Mouse (Mus musculus): ENCODE measurements at regions not wholly inside any gene's neighbourhood (a gene's known extent, or its start where the extent isn't known, plus 50 kb on each side); places are given as distances from the start of the nearest gene placed in this dataset.
A peak's percentile ranks its signal among the peaks of the same experiment; 100 is the strongest.

- H3K9ac ChIP-seq (replicated peaks; ENCODE audit: low read depth), result no peak overlapping the region
- no peaks in the 10 kb centered on the region for H3K4me1 ChIP-seq (ENCODE audit: insufficient read depth, low read depth, low read length)
- H3K4me3 ChIP-seq (ENCODE audit: low read depth, low read length), result no peak overlapping the region
- 42% methylated on average over 9 of the region's 9 CpGs for WGBS
- TF ChIP-seq EP300 (IDR thresholded peaks at IDR 0.05) (no peak), CTCF (IDR thresholded peaks at IDR 0.05) (no peak)
- H3K36me3 ChIP-seq (ENCODE audit: insufficient read depth, low read length), result no peaks in the 10 kb centered on the region
- H3K27me3 ChIP-seq (replicated peaks; ENCODE audit: insufficient read depth, low read length), result no peaks in the 10 kb centered on the region
- DNase-seq (ENCODE audit: low spot score), result no peak
- no peaks in the 10 kb centered on the region for H3K9me3 ChIP-seq (ENCODE audit: low read length)
- H3K27ac ChIP-seq (ENCODE audit: low read length), result no peak overlapping the region
- no peak for ATAC-seq
- H3K4me2 ChIP-seq (replicated peaks; ENCODE audit: low read depth, low read length), result no peak overlapping the region
Measured at GRCm38 (mm10) chr14:98873446-98873845, 120.7 kb downstream of the Rpl36a-ps1 start.

GRCm38 (mm10) chr14:98869888-98870287 lies 124.2 kb downstream of the Rpl36a-ps1 start:
- Histone ChIP-seq H3K9me3 (ENCODE audit: low read length) (no peaks in the 10 kb centered on the region), H3K4me2 (replicated peaks; ENCODE audit: low read depth, low read length) (no peak overlapping the region), H3K4me3 (ENCODE audit: low read depth, low read length) (no peak overlapping the region), H3K27me3 (replicated peaks; ENCODE audit: insufficient read depth, low read length) (no peaks in the 10 kb centered on the region), H3K9ac (replicated peaks; ENCODE audit: low read depth) (no peak overlapping the region), H3K27ac (ENCODE audit: low read length) (no peak overlapping the region), H3K4me1 (ENCODE audit: insufficient read depth, low read depth, low read length) (no peaks in the 10 kb centered on the region), H3K36me3 (ENCODE audit: insufficient read depth, low read length) (no peaks in the 10 kb centered on the region)
- no peak for ATAC-seq
- DNase-seq (ENCODE audit: low spot score), result no peak
- WGBS, result 51% methylated on average over 6 of the region's 6 CpGs
- TF ChIP-seq CTCF (IDR thresholded peaks at IDR 0.05), result no peak
- TF ChIP-seq EP300 (IDR thresholded peaks at IDR 0.05), result no peak

GRCm38 (mm10) chr14:98866880-98867279 lies 127.2 kb downstream of the Rpl36a-ps1 start:
- Histone ChIP-seq H3K4me2 (replicated peaks; ENCODE audit: low read depth, low read length) (no peak overlapping the region), H3K36me3 (ENCODE audit: insufficient read depth, low read length) (no peaks in the 10 kb centered on the region), H3K4me3 (ENCODE audit: low read depth, low read length) (no peak overlapping the region), H3K27ac (ENCODE audit: low read length) (no peak overlapping the region), H3K9me3 (ENCODE audit: low read length) (no peaks in the 10 kb centered on the region), H3K4me1 (ENCODE audit: insufficient read depth, low read depth, low read length) (peaks cover 3% of the 10 kb centered on the region; the same call in 1 of the 2 replicates), H3K9ac (replicated peaks; ENCODE audit: low read depth) (no peak overlapping the region), H3K27me3 (replicated peaks; ENCODE audit: insufficient read depth, low read length) (no peaks in the 10 kb centered on the region)
- TF ChIP-seq CTCF (IDR thresholded peaks at IDR 0.05) (no peak), EP300 (IDR thresholded peaks at IDR 0.05) (no peak)
- DNase-seq (ENCODE audit: low spot score), result no peak
- ATAC-seq, result no peak

GRCm38 (mm10) chr14:98864001-98864400 lies 130.1 kb downstream of the Rpl36a-ps1 start:
- Histone ChIP-seq H3K9ac (replicated peaks; ENCODE audit: low read depth) (no peak overlapping the region), H3K36me3 (ENCODE audit: insufficient read depth, low read length) (no peaks in the 10 kb centered on the region), H3K9me3 (ENCODE audit: low read length) (no peaks in the 10 kb centered on the region), H3K27me3 (replicated peaks; ENCODE audit: insufficient read depth, low read length) (no peaks in the 10 kb centered on the region), H3K4me1 (ENCODE audit: insufficient read depth, low read depth, low read length) (peaks cover 3% of the 10 kb centered on the region; the same call in 1 of the 2 replicates), H3K27ac (ENCODE audit: low read length) (no peak overlapping the region), H3K4me3 (ENCODE audit: low read depth, low read length) (no peak overlapping the region), H3K4me2 (replicated peaks; ENCODE audit: low read depth, low read length) (peak overlapping the region; percentile 34; the same call in 1 of the 2 replicates)
- DNase-seq (ENCODE audit: low spot score) (no peak), ATAC-seq (no peak)
- 54% methylated on average over 6 of the region's 6 CpGs for WGBS
- TF ChIP-seq EP300 (IDR thresholded peaks at IDR 0.05) (no peak), CTCF (IDR thresholded peaks at IDR 0.05) (no peak)

- Histone ChIP-seq H3K4me3 (ENCODE audit: low read depth, low read length) (no peak overlapping the region), H3K9ac (replicated peaks; ENCODE audit: low read depth) (no peak overlapping the region), H3K4me1 (ENCODE audit: insufficient read depth, low read depth, low read length) (peaks cover 3% of the 10 kb centered on the region; the same call in 1 of the 2 replicates), H3K36me3 (ENCODE audit: insufficient read depth, low read length) (no peaks in the 10 kb centered on the region), H3K27ac (ENCODE audit: low read length) (no peak overlapping the region), H3K9me3 (ENCODE audit: low read length) (no peaks in the 10 kb centered on the region), H3K27me3 (replicated peaks; ENCODE audit: insufficient read depth, low read length) (no peaks in the 10 kb centered on the region), H3K4me2 (replicated peaks; ENCODE audit: low read depth, low read length) (peak overlapping the region; percentile 34; the same call in 1 of the 2 replicates)
- ATAC-seq (no peak), DNase-seq (ENCODE audit: low spot score) (peak; percentile 11)
- TF ChIP-seq EP300 (IDR thresholded peaks at IDR 0.05), result no peak
- no peak for TF ChIP-seq CTCF (IDR thresholded peaks at IDR 0.05)
- 43% methylated on average over 11 of the region's 11 CpGs for WGBS
Measured at GRCm38 (mm10) chr14:98863598-98863997, 130.5 kb downstream of the Rpl36a-ps1 start.

- TF ChIP-seq EP300 (IDR thresholded peaks at IDR 0.05) (no peak), CTCF (IDR thresholded peaks at IDR 0.05) (no peak)
- Histone ChIP-seq H3K4me2 (replicated peaks; ENCODE audit: low read depth, low read length) (no peak overlapping the region), H3K9me3 (ENCODE audit: low read length) (no peaks in the 10 kb centered on the region), H3K4me3 (ENCODE audit: low read depth, low read length) (no peak overlapping the region), H3K27me3 (replicated peaks; ENCODE audit: insufficient read depth, low read length) (no peaks in the 10 kb centered on the region), H3K36me3 (ENCODE audit: insufficient read depth, low read length) (no peaks in the 10 kb centered on the region), H3K4me1 (ENCODE audit: insufficient read depth, low read depth, low read length) (peaks cover 3% of the 10 kb centered on the region; the same call in 1 of the 2 replicates), H3K9ac (replicated peaks; ENCODE audit: low read depth) (no peak overlapping the region), H3K27ac (ENCODE audit: low read length) (no peak overlapping the region)
- 80% methylated on average over 5 of the region's 5 CpGs for WGBS
- DNase-seq (ENCODE audit: low spot score) (no peak), ATAC-seq (no peak)
Measured at GRCm38 (mm10) chr14:98862095-98862735, 131.9 kb downstream of the Rpl36a-ps1 start.

Measured in lung, postnatal 0 days (tissue).